Mouse (Mus musculus) CD4-positive helper T cell, adult 2 months (primary cell): Measurements from ENCODE around the gene Ankrd26.
"Not testable (repeated sequence)": the region's sequence is repeated elsewhere in the genome, so short reads cannot be mapped to it uniquely, and the experiment has no call there.

ENCODE experiments used
- DNase-seq: peaks from one replicate; pipeline ENCODE4 v3.0.0-alpha.2; 2012; ENCODE audit warnings: low read depth, missing footprints, low spot score

Ankrd26 gene

DNA sequence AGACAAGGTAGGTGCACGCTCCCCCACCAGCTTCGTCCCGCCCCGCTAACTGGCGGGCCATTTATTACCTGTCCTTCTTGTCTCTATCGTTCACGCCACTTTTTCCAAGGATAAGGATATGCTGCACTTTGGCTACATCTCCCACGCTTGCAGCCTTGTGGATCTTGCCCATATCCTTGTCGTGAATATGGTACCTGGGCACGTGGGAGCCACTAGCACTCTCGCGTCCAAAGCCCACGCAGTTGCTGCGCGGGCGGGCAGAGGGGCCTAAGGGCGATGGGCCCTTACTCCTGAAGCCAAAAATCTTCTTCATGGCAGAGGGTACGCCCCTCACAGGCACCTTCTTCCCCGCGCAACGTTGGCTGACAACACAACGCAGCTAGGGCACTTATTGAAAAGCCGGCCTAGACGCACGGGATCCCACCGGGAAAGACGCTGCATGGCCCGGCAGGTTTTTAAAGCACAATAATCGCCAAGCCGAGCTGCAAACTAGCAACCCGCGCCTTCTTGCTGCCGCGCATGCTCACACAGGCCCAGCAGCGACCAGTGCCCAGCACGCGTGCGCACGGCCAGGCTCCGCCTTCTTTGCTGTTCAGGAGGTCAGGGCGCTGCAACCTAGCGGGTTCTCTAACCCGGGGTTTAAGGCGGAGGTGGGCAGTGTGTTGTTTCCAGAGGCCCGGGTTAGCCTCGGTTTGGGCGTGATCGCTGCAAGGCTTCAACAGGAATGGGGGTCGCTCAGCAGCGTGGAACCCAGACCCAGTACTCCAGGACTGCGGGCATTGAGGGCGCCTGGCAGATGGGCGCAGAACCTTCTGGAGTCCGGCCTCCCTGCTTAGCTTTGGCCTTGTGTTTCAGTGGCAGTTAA lies at the start of gene Ankrd26:
Gene Ankrd26 (minus strand): TSS at position 482 of the 865 bp plus-strand sequence.
- peak; percentile 90 for DNase-seq

DNA sequence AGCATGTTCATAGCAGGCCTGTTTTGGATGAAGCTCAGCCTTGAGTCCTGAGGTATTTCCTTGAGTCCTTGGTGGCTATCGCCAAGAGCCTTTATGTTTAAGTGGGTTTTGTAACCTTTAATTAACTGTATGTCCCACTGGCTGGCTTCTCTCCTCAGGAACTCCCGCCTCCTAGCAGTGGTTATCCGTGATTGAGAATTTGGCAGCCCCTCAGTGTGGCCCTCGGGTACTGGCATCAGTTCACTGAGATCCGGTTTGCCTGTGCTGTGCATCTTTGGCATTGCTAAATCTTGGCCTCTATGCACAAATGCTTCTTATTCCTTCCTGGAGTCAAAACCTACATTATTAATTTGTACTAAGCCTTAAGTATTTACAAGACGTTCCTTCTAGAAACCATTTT lies 46.9 kb upstream of the Ankrd26 start:
- no peak for DNase-seq

DNA sequence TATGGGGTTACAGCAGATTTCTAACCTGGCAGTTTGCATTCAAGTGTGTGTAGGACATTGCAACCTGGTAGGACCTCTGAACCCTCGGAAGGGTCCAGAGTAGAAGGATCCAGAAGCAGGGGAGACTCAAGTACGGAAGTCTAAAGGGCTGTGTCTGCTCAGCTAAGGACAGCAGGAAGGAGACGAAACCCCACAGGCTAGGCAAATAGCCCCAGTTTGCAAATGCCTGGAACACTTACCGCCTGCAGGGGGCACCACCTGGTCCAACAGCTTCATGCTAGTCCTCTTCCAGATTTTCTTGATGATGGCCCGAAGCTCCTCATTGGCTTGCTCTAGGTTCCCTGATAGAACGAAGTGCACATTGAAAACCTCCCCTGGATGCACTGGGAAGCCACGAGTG lies 43.9 kb upstream of the Ankrd26 start:
- DNase-seq, result no peak

DNA sequence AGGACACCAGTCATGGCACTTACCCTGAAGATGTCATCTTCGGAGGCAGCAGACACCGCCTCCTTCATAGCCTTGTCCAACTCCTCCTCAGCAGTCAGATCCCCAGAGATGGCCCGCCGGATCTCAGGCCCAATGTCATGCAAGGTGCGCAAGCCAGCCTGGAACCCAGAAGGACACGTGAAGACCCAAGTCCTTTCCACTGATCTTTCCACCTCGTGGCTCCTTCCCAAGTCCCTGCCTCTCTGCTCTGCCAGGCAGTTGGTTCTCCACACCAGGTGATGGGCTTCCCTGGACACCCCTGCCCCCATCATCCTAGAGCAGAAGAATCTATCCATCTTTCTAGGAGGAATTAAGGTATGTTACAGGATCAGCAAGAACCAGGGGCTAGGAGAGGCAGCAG lies 41.8 kb upstream of the Ankrd26 start:
- no peak for DNase-seq

DNA sequence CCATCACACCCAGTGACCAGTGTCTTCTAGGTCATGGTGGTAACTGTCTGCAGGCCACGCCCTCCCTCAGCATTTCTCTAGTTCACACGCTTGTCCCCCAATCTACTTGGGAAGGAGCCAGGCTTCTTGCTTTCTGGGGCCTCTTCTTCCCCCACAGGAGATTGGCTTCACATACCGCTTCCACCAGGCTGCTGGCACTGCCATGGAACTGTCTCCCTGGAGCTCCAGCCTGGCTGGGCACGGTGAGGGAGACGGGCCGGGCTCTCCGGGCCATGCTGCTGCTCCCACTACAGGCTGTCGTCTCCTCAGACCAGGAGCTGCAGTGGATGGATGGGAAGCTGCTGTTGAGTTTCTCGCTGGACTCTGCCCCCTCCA lies 33.6 kb upstream of the Ankrd26 start:
- DNase-seq, result no peak

DNA sequence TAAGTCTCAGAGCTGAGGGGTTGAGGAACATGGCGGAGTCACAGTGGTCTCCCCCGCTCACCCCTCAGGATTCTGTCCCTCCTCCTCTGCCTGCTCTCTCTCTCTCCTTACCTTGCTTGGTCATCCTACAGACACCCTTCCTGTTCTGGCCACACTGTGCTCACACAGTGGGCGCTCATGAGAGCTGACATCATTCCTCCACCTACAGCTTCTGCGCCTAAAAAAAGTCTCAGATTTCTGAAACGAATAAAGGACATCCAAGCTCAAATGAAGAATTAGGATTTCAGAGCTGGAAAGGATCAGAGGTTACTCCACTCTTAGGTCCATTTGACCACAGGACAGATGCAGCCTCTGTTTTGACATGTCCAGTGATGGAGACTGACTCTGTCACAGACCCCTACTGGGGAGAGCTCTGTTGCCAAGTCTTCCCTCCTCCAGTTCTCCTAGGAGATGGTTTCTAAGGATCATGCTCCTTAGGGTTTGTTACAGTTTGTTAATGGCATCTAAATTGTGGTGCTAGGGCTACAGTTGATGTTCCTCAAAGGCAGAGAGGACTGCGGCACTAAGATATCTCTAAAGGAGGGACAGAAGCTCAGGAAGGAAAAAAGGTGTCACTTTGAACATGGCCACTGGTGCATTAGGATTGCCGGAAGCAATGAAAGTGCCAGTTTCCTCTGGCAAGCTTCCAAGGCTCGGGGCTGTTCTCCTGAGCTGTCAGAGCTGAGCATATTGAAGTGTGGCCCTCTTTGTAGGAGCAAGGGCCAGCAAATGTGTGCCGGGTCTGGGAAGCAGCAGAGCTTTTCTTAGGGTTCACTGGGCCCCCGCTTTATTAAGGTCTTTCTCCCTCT lies 33.0 kb upstream of the Ankrd26 start:
- DNase-seq, result no peak

DNA sequence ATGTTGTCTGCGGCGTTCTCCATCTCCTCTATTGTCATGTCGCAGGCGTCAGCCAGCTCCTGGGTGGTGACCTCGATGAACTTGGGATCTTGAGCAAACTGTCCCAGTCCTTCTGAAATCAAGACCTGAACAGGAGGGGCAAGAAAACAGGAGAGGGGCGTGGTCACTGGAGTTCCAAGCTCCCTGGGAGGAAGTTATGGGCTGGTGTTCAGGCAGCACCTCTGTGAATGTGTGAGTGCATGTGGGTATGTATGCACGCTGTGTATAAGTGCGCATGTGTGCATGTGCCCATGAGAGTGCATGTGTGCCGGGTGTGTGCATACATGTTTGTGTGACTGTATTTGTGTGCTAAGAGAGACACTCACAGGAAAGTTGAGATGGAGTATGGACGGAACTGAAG lies 32.0 kb upstream of the Ankrd26 start:
- DNase-seq, result peak; percentile 8

DNA sequence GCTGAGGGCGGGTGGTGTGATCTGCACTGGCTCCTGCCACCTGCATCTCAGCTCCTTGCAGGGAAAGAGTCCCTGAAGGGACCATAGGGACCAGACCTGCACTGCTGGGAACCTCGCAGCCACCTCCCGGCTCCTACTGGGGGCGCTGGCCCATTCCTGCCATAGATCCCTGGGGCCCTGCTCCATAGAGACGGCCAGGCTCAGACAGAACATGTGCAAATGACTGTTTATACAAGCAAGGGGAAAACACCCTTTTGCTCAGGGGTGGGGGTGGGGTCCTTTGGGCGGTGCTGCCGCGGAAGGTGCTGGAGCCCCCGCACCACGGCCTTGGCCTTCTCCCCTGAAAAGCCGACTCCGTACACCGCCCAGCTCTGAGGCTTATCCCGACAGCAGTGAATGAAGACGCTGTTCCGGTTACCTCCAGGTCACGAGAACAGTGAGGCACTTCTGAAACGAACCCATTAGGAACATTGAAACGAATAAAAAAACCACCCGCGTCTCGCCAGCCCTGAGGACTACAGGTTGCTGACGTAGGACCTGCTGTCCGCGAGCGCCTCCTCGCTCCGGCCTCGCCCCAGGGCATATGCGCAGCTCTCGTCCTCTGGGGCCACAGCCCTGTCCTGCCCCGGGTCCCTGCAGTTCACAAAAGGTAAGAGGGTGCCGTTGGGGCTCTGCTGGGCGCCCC lies 31.5 kb upstream of the Ankrd26 start:
- peak; percentile 31 for DNase-seq

DNA sequence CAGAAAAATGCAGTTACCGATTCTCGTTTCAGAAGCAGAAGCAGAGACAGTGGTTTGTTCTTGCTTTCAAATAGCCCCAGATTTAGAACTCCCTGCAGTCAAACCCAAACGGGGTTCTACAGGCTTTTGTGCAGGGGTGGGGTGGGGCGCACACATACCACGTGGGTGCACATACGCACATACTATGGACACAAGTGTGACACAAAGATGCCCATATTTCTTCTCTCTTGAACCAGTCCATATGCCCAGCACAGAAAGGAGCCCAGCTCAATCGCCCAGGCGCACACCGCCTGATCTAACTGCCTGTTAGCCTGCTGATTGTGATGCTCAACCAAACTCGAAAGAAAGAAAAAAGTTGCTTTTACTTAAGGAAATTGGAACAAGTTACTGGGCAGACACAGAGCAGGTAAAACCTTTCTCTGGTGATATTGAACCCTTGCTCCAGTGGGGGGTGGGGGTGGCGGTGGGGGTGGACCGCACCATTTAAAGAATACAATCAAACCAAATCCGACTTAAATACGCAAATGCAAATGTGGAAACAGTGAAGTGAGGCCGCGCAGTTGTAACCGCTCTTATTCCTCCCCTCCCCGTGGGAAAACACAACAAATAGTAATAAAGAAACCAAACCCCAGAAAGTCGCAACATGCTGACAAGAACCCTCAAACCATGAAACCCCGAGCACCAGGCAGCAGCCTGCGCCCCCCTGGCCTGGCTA lies 30.8 kb upstream of the Ankrd26 start:
- peak; percentile 21 for DNase-seq

DNA sequence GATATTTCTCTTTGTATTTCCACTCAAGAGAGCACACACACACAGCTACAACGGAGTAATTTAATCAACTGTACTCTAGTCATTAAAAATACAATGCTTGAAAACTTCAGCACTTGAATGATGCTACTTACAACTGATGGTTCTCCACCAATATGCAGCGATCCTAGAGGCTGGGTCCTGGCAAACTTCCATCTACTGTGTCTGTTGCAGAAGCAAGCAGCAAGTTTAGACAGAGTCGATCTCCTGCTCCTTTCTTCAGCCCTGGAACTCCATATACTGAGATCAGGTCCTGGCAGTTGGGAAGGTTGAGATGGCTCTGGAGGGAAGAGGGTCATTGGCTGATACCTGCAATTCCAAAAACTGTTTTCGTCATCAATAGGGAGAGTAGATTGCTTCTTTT lies 16.7 kb upstream of the Ankrd26 start:
- DNase-seq, result not testable (repeated sequence)

DNA sequence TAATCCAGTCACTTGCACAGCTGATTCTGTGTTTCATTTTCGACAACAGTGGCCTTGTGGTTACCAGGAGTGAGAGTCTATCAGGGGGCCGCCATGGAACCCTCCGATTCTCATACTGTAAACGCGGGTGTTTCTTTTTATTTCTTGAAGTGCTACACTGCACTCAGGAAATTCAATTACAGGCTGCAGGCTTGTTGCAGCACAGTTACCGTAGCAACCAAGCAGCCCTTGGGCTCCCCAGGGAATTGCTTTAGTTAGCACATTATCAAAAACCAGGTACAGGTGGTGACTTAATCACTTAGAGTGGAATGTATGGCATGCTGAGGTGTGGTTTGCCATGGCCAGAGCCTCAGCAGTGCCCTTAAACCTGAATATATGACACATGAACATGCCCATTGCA lies 12.3 kb upstream of the Ankrd26 start:
- DNase-seq, result no peak

DNA sequence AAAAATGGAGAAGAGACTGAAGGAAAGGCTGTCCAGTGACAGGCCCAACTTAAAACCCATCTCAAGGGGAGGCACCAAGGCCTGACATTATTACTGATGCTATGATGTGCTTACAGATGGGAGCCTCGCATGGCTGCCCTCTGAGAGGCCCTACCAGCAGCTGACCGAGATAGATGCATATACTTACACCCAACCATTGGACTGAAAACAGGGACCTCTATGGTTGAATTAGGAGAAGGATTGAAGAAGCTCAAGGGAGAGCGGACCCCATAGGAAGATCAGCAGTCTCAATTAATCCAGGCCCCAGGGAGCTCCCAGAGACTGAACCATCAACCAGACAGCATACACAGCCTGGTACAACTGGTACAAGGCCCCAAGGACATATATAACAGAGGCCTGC lies 5.8 kb upstream of the Ankrd26 start:
- no peak for DNase-seq

DNA sequence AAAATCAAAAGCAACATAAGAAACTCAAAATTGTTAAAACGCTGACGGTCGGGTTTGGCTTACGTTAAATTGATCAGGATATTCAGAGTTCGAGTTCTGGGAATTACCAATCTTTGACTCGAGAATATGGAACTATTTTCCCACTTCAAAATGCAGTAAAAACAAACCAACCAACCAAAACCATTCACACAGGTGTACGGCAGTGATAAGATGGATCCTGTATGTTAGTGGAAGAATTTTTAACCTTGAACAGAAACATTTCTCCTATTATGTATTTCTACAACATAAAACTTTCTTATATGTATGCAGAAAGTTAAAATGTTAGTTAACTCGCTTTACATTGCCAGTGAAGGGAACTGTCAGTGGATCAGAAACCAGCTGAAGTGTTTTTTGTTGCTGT lies 801 bp downstream of the Ankrd26 start:
- DNase-seq, result no peak

DNA sequence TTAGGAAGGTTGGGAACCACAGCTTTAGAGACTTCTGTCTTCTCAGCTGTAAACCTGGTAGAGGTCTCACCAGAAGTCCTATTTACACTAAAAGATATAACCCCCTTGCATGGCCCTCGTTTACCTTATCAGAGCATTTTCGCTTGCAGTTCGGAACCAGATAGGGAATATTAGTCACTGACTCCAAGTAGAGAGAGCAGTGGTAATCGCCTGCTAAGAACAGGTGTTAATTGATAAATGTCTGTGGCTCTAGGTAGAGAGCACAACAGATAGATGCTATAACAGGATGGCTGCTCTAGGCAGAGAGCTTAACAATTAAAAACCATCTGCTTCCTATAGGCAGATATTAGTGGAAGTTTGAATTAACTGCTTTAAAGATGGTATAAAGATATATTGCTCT lies 23.4 kb downstream of the Ankrd26 start:
- no peak for DNase-seq

DNA sequence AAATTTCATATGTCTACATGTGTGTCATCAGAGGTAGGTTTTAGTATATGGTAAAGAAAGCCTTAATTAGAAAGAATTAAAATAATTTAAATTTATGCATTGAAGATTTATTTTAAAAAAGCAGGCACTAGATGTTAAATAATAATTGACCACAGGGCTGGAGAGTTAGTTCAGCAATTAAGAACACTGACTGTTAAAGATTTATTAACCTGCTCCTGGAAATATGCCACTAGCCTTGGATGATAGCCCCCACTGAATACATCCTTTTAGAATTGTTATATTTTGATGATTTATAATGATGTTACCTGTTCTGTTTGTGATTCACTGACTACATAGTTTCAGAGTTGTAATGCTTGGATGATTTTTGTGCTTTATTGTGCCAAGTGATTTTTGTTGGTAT lies 24.8 kb downstream of the Ankrd26 start:
- not testable (repeated sequence) for DNase-seq

DNA sequence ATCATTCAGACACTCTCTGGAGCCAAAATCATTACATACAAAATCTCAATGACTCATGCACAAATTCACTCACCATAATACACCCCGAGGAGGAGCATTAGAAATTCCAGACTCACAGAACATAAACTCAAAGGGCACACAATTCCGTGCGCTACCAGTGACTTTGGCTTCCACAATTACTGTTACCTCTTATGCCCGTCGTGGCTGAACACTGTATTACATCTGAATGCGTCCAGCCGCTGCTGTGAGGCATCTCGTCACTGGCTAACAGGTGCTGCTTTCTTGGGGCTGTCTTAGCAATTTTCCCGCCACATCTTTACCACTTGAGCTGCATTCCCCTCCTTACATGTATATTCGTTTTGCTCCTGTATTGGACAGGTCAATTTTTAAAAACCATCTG lies 26.7 kb downstream of the Ankrd26 start:
- no peak for DNase-seq

DNA sequence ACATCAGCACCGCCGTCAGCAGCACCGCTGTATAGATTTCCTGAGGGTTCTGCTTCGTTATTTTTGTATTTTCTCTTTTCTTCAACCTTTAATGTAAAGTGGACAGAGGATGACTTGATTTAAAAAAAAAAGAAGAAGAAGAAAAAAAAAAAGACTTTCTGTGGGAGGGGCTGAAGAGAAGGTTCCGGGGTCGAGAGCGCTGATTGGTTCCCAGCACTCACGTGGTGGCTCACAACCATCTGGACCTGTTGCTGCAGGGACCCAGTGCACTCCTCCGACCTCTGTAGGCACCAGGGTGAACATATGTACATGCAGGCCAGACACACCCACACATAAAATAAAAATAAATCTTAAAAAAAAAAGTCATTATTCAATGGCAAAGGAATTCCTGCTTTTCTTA lies 28.6 kb downstream of the Ankrd26 start:
- DNase-seq, result no peak

DNA sequence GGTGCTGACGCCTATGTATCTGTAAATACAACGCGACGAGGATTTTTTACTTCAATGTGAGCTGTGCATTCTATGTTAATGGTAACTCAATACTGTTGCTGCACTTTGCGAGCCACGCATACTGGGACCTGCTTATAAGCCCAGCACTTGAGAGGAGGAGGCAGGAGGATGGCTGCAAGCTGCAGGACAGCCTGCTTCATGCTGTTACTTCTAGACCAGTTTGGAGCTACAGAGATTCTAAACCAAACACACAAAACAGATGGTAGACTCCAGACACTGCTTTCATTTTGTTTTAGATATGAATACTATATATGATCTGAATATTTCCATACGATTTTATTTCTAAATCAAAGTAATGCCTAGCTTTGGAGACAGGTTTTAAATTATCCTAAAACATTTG lies 41.4 kb downstream of the Ankrd26 start:
- no peak for DNase-seq

DNA sequence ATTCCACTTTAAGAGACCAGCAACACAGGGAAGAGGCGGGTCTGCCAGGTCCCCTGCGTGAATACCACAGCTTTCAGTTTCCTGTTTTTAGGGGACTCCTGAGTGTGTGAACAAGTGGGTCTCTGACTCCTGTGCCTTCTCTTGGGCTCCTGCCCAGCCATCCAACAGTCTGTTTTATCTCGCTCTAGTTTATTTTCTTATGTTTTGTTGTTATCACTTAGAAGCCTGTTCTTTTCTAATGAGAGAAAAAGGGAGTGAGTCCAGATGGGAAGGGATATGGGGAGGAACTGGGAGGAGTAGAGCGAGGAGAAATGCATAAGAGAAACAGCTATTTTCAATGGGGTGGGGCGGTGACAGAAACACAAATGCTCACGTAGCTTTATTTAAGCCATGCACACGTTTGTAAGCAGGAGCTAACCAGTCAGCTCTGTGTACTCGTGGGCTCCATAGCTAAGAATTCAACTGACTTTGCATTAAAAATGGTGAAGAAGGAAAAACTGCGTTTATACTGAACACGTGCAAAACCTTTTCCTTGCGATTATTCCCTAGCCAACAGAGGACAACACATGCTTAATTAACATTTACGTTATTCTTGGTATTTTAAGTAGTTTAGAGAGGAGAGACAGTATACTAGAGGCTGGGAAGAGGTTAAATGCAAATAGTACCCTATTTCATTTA lies 48.6 kb downstream of the Ankrd26 start:
- no peak for DNase-seq

DNA sequence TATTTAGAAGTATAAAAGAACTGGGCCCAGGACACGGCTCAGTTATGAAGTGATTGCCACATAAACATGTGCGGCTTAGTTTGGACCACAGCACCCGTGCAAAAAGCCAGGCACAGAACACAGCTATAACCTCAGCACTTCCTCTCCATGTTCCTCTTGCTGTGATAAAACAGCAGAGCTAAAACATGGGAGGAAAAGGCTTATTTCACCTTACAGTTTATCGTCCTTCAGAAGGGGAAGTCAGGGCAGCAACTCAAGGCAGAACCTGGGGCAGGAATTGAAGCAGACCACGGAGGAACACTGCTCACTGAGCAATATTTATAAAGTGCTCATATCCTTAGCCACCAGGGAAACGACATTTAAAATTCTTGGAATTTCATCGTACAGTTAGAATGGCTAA lies 63.0 kb downstream of the Ankrd26 start:
- DNase-seq, result no peak

DNA sequence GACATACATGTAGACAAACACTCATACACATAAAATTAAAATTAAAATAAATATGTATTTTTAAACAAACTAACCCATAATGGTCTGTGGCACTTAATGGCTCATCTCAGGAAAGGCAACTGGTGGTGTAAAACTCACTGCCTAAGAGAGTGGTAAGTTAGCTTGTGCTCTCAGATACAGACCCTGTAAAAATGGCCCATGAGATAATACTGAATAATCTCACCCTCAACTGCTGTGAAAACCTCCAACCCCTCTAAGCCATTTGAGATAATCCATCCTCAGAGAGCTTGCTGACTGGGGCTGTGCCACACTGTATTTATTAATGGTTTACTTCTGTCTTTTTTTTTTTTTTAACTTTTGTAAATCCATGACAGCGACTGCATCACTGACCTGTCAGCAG lies 79.9 kb downstream of the Ankrd26 start:
- no peak for DNase-seq
